Mouse (Mus musculus) gastrocnemius, postnatal 36 days (tissue): ENCODE results near the gene Top1. TPM values are rescaled to one million over a fixed set of nuclear protein-coding genes. Genes with fewer than 3 reads are reported as not detected.

Source experiments
- DNase-seq, 2 experiments: peaks; one replicate each; pipeline ENCODE4 v3.0.0; 2022
- intact Hi-C: fragments of 180-260 bp; cut with DNase I; formaldehyde crosslinking; loops from one replicate; pipeline ENCODE4 v1.15.1; 2025
- total RNA-seq, 2 experiments: library from RNA; stranded (reverse); gene quantifications; 2 replicates each; pipeline ENCODE4 v1.2.3; 2021

The Top1 gene
- total RNA-seq, 2 experiments from 2014 or later, result 30.3 to 34.2 TPM

GRCm38 (mm10) chr2:160736466-160736865, 90.8 kb downstream of the Top1 start:
- intact Hi-C loops, result no loop called here
- no peak for DNase-seq

DNA sequence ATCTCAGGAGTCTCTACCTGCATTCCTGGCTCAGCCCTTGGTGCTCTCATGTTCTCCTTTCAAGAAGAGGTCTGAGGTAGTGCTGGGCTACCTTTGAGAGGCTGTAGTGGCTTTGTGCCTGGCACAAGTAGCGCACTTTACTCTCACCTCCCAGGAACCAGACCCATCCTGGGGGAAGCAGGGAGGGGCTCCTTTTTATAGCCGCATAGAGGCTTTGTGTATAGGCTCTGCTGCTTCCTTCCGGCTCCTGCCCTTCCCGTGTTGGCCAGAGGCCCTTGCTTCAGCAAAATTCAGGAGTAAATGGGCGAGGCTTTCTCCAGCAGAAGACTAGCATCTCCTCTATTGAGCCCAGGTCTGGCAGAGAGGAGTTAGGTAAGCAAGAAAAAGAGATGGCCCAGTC, 92.7 kb downstream of the Top1 start:
- intact Hi-C loops, result no loop called here
- no peak for DNase-seq

DNA sequence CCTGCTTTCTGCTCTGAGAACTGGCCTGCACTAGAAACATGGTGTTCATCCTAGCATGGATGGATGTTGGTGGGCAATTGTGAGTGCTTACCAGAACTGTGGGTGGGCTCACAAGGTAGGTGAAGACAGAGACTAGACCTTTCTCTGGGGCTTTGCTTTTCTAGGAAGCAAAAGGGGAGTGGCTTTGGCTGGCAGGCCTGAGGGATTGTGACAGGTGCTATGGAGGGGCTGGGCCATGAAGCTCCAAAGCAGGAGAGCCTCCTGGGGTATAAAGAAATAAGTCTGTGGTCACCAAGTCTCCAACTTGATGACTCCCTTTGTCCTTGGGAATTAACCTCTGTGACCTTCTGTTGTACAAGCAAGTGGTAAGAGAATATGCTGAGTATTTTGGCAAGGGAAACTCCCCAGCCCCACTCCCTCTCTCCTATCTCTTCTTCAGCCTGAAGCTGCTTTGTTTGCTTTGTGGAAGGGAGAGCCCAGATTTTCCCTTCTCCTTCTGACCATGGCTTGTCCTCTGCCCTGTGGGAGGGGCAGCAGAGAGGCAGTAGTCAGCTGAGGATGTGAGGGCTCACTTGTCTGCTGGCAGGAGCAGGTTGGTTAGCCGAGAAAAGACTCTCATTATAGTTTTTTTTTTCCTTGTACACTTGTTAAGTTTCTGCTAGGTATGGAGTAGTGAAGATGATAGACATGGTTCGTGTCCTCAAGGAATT, 94.1 kb downstream of the Top1 start:
- intact Hi-C loops, result no loop called here
- no peak for DNase-seq

DNA sequence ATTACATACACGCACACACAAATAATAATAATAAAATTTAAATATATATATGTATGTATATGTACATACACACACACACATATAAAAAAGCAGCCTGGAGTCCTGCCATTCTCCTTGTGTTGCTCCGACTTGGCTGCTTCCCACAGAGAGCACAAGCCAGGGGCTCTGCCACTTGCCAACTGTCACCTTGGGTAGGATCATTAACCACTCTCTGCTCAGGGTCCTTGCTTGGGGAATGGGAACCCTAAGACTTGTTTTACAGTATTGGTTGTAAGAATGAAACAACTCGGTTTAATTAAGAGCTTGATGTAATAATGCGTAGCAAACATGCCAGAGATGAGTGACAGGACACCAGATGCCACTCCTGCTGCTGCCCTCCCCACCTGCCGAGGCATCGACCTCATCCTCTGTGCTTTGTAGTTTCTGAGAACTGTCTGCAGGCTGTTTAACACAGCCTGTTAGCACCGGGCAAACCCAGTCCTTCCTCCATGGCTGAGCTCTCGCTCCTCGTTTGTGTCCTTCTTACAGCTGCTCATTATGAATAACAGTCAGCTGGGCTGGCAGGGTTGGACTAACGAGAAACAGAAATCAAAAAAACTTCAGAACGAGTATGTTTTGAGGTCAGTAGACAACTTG, 95.0 kb downstream of the Top1 start:
- intact Hi-C loops, result no loop called here
- no peak for DNase-seq

GRCm38 (mm10) chr2:160741580-160741979, 95.9 kb downstream of the Top1 start:
- intact Hi-C loops, result no loop called here

DNA sequence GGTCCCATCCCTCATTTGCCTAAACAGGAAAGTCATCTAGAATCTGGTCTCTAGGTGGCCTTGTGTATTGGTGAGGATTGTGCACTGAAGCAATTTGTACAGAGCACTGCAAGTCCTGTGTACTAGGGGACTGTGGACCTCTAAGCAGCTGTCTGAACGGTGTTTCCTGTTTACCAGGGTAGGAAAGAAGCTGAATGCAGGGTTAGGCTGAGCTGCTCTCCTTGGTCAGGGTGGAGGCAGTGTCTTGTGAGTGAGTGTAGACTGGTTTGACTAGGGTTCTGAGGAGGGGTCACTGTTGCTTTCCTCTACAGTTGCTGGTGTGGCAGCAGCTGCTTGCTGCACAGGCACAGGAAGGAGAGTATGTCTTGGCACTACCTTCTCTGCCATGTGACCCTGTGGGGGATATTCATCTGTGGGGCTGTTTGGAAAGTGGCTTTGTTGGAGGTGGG, 96.5 kb downstream of the Top1 start:
- DNase-seq, result no peak
- intact Hi-C loops, result no loop called here

More at GRCm38 (mm10) chr2:160741580-160741979, 95.9 kb downstream of the Top1 start:
- no peak for DNase-seq

- peak in 1 of 2 experiments; percentile 64 for DNase-seq
- intact Hi-C loops, result no loop called here
Observed at GRCm38 (mm10) chr2:160744040-160744822, 98.5 kb downstream of the Top1 start.

- DNase-seq, result peak in 1 of 2 experiments; percentile 30
- intact Hi-C loops, result no loop called here
Observed at GRCm38 (mm10) chr2:160744823-160745210, 99.1 kb downstream of the Top1 start.

DNA sequence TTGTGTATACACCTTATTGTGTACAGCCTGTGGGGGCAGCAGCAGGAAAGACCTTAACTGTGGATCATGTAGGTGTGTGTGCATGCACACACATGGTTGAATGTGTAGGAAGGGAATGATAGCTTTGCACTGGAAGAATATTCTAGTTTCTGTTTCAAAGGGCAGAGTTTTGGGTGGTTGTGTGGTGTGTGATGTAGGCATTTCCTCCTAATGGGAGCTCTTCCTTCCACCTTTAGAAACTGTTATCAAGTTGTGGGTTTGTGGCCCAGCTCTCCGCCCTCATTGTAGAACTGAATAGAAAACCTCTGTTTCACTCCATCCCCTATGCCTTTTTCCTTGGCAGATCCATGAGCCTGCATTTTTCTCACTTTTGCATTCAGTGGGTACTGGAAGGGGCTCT, 99.8 kb downstream of the Top1 start:
- intact Hi-C loops, result no loop called here
- no peak for DNase-seq

DNA sequence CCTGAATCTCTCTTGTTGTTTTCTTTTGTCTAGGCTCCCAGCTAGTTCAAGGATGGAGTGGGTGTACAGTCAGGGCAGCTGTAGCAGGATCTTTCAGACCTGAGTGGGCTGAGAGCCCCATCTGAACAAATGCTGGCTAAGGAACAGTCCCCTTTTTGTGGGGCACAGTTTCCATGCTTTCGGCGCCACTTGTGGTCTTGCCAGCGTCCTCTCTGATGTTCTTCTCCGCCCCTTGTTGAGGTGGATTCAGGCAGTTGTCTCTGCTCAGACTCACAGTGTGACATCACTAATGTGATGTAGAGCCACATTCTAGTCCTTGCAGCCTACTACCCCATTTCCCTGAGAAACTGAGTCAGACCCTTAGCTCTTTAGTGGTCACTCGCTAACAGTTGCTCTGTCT, 100.9 kb downstream of the Top1 start:
- intact Hi-C loops, result no loop called here
- no peak for DNase-seq

- DNase-seq, result no peak
- intact Hi-C loops, result no loop called here
Observed at GRCm38 (mm10) chr2:160747075-160747474, 101.4 kb downstream of the Top1 start.

DNA sequence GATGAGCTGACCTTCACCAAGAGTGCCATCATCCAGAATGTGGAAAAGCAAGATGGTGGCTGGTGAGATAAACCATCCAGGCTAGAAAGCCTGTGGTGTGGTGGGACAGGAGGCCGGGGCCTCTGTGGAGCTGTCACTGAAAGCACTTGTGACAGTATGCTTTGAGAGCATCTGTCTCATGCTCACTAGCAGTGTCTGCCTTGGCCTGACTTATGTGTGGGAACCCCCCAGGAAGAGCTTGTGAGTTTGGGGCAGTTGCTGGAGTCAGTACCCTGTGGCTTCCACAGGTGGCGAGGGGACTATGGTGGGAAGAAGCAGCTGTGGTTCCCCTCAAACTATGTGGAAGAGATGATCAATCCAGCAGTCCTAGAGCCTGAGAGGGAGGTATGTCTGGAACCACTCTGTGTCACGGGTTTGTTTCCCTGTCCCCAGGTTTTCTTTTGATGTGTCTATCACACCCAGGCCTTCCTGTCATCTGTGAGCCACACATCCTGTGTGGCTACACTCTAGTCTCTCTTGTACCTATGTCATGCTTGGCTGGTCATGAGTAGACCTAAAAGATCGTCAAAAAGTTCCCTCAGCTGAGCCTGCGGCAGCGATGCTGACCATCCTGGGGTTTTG, 111.0 kb downstream of the Top1 start:
- DNase-seq, result no peak
- intact Hi-C loops, result no loop called here

- intact Hi-C loops, result no loop called here
- DNase-seq, result peak in 1 of 2 experiments; percentile 63
Observed at GRCm38 (mm10) chr2:160760433-160761184, 114.9 kb downstream of the Top1 start.

DNA sequence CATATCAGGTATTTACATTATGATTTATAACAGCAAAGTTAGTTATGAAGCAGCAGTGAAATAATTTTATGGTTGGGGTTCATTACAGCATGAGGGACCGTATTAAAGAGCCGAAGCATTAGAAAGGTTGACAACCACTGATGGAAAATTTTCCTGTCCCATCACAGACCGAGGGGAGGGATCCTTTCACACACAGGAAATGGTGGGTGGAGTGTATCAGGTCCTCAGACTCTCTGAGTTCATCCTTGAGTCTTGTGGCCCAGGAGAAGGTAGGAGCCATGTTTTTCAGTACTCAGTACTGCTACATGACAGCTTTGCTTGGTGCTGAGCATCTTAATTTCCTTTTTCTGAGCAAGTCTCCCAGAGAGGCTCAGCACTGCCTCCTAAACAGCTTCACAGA, 118.1 kb downstream of the Top1 start:
- no peak for DNase-seq
- intact Hi-C loops, result no loop called here

GRCm38 (mm10) chr2:160764386-160764785, 118.7 kb downstream of the Top1 start:
- intact Hi-C loops, result no loop called here
- DNase-seq, result no peak

- intact Hi-C loops, result no loop called here
- no peak for DNase-seq
Observed at GRCm38 (mm10) chr2:160765096-160765495, 119.4 kb downstream of the Top1 start.

DNA sequence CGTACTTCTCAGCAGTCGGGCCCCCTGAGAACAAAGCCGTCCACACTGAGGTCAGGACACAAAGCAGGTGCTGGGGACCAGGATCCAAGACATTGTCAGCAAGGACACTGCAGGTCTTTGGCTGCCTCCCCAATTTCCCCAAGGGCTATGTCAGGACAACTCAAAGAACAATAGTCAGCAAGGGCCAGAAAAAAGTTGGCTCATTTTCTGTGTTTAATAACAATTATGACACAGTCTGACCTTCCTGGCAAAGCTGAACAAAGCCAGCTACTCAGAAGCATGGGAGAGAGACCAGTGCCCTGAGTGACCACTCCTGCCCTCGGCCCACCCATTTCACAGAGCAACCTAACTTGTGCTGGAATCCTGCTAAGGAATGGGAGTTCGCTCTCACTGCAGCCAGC, 120.7 kb downstream of the Top1 start:
- peak; percentile 33 to 61 for DNase-seq
- intact Hi-C loops, result no loop called here

- DNase-seq, result no peak
- intact Hi-C loops, result no loop called here
Observed at GRCm38 (mm10) chr2:160767201-160767600, 121.5 kb downstream of the Top1 start.

GRCm38 (mm10) chr2:160768097-160768695, 122.5 kb downstream of the Top1 start:
- peak in 1 of 2 experiments; percentile 1 for DNase-seq
- intact Hi-C loops, result no loop called here

DNA sequence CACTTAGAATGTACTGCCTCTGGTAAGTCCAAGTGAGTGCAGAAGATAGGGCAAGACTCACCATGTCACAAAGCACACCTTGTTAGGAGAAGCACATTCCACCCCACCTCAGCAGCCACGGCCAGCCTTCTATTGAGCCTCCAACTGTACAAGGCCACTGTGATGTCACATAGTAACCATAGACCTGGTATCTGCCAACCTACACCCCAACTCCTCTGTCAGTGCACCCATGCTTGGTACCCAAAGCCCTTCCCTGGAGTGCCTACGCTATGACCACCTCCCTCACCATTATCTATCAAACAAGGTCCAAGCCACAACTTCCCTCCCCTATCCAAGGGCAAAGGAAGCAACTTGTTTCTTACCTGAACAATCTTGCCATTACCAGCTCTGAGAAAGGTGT, 123.3 kb downstream of the Top1 start:
- intact Hi-C loops, result no loop called here
- DNase-seq, result no peak
